Mouse (Mus musculus) bone marrow macrophage, adult 2 months (primary cell): ENCODE data around the gene Cntnap5a.

Experiments used
- CTCF ChIP-seq: IDR thresholded peaks from 2 replicates; pipeline ENCODE4 v1.5.1; 2012; ENCODE audit warnings: low read depth, mild to moderate bottlenecking, low read length, moderate library complexity
- POLR2A ChIP-seq: IDR thresholded peaks from 2 replicates; pipeline ENCODE4 v1.6.1; 2012; ENCODE audit warnings: mild to moderate bottlenecking, low read depth, low read length, borderline replicate concordance

GRCm38 (mm10) chr1:115784737-115785136 is 100.2 kb downstream of the Cntnap5a start:
- TF ChIP-seq CTCF (no peak), POLR2A (no peak)
